1 mouse cellular context compared by ENCODE assay signal in genomic region chr13:32801693-32802221, GRCm38 (mm10).
TF ChIP-seq lines count a peak whose summit lies in the region.

Gene Wrnip1, plus strand, starts transcription at chr13:32802038.

TF ChIP-seq in CH12.LX, 34 proteins besides CTCF, POLR2A, EP300 and RAD21 (continued from another document):
- TF ChIP-seq ZNF384 (IDR thresholded peaks at IDR 0.05; ENCODE audit: low read depth, low read length) (no peak), KAT2A (IDR thresholded peaks at IDR 0.05; ENCODE audit: insufficient replicate concordance, low read length) (peak; percentile 92; the same call in 1 of the 2 replicates), JUND (conservative IDR thresholded peaks at IDR 0.05; ENCODE audit: low read depth, low read length) (no peak), MAX (IDR thresholded peaks at IDR 0.05; ENCODE audit: low read length) (peak; percentile 45), BHLHE40 (IDR thresholded peaks at IDR 0.05; ENCODE audit: low read depth, low read length) (peak; percentile 67), HCFC1 (IDR thresholded peaks at IDR 0.05; ENCODE audit: low read depth, low read length) (peak; percentile 98), USF1 (IDR thresholded peaks at IDR 0.05; ENCODE audit: low read depth, low read length) (no peak), CHD2 (IDR thresholded peaks at IDR 0.05; ENCODE audit: low read length) (peak; percentile 96), NRF1 (IDR thresholded peaks at IDR 0.05; ENCODE audit: low read depth, low read length) (peak; percentile 98), MAZ (IDR thresholded peaks at IDR 0.05; ENCODE audit: low read depth, low read length) (no peak), JUN (IDR thresholded peaks at IDR 0.05; ENCODE audit: insufficient read depth, low read depth, low read length) (no peak), NELFE (IDR thresholded peaks at IDR 0.05; ENCODE audit: low read depth, low read length) (peak; percentile 89)
TF ChIP-seq in CH12.LX: peak in this region for 17.
